Mouse (Mus musculus) kidney, adult 2 months (tissue): ENCODE measurements around the gene Ell2.

Source experiments
- CTCF ChIP-seq: fragments of 200-500 bp; conservative IDR thresholded peaks from 2 replicates; pipeline ENCODE4 v1.5.1; 2011; ENCODE audit warnings: low read depth, mild to moderate bottlenecking, control low read depth, low read length, moderate library complexity, mixed read lengths; ENCODE audit not compliant: insufficient read depth, insufficient read length
- POLR2A ChIP-seq: fragments of 200-500 bp; IDR thresholded peaks from one replicate; pipeline ENCODE4 v1.6.1; 2011; ENCODE audit warnings: low read depth, low read length, control low read depth

DNA sequence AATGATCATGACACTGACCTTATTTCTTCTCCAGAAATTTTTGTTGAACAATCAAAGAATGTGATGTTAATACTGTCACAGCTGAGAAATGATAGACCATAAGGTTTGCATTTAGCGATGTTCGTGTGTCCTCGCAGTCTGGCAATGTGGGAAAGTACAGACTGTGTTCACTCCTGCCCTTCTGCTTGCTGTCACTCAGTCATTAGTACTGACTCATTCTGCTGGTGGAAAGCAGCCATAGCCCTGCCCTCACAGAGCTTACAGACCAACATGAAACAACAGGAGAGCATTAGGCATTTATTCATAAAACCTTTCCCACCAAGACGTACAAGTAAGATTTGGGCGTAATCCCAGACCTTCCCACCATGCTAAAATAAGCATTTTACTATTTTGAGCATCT lies 47.8 kb downstream of the Ell2 start:
- TF ChIP-seq CTCF, result no peak
- no peak for TF ChIP-seq POLR2A
